Mouse (Mus musculus) left cerebral cortex, postnatal 25 days (tissue): ENCODE measurements around the gene Eepd1. TPM values are rescaled to one million over a fixed set of nuclear protein-coding genes. Genes with fewer than 3 reads are reported as not detected.

Experiments
- total RNA-seq, 2 experiments: library from RNA; stranded (reverse); gene quantifications; 2 replicates each; pipeline ENCODE4 v1.2.3; 2021

Eepd1 gene
- total RNA-seq, 2 experiments from 2014 or later = 18.9 to 21.7 TPM

Other genes with a start within 250 kb of the Eepd1 start
- 100 to 1,000 TPM; 372 to 405 TPM for gene Sept7, start 229.1 kb upstream of the Eepd1 start, total RNA-seq